Mouse (Mus musculus): ENCODE results near the gene Zan. TPM values are rescaled to one million over a fixed set of nuclear protein-coding genes. Genes with fewer than 3 reads are reported as not detected.

Zan gene
- polyA plus RNA-seq, 1 experiment: 0.02 TPM

DNA sequence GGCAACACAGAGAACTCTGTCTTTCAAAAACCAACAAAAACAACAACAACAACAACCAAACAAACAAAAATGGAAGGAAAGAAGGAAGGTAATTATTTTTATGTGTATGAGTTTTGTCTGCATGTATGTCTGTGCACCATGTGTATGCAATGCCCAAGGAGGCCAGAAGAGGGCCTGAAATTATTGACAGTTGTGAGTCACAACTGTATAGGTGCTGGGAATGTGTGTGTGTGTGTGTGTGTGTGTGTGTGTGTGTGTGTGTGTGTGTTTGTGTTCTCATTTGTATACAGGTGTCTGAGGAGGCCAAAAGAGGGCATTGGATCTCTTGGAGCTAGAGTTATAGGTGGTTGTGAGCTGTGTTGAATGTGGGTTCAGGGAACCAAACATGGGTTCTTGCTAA lies 133.0 kb downstream of the Zan start:
- no peak for TF ChIP-seq POLR2A (IDR thresholded peaks at IDR 0.05; ENCODE audit: low read depth, low read length)
- no peak for TF ChIP-seq CTCF (IDR thresholded peaks at IDR 0.05; ENCODE audit: extremely low read depth, insufficient read depth, insufficient read length, insufficient replicate concordance)
- no peaks in the 10 kb centered on the region for H3K27me3 ChIP-seq (ENCODE audit: control insufficient read depth, insufficient read depth, low read length)

DNA sequence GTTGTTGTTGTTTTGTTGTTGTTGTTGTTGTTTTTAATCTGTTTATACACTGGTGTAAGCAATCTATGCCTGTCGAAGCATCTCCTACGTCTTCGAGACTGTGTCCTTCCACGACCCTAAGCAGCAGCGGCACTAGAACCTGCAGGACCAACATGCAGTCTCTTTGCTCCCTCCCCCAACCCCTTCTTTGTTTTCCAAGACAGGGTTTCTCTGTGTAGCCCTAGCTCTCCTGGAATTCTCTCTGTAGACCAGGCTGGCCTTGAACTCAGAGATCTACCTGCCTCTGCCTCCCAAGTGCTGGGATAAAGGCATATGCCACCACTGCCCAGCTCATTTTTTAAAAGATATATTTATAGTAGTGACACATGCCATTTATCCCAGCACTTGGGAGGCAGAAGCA lies 133.5 kb downstream of the Zan start:
- no peak overlapping the region for H3K4me3 ChIP-seq (ENCODE audit: extremely low read depth, insufficient read depth, insufficient read length)
- 92% methylated on average over 5 of the region's 5 CpGs for WGBS
- H3K4me1 ChIP-seq (ENCODE audit: control insufficient read depth, insufficient read depth, insufficient read length): peaks cover 13% of the 10 kb centered on the region; the same call in 1 of the 2 replicates
- DNase-seq (ENCODE audit: low read depth in 1 of 2, low spot score in 2 of 2): no peak
- no peaks in the 10 kb centered on the region for H3K27me3 ChIP-seq (ENCODE audit: control insufficient read depth, insufficient read depth, low read length)
- H3K36me3 ChIP-seq (ENCODE audit: control insufficient read depth, insufficient read depth, low read length): no peaks in the 10 kb centered on the region
- no peak overlapping the region for H3K27ac ChIP-seq (ENCODE audit: insufficient read depth, low read length)
- no peak for TF ChIP-seq POLR2A (IDR thresholded peaks at IDR 0.05; ENCODE audit: low read depth, low read length)
- no peak for TF ChIP-seq CTCF (IDR thresholded peaks at IDR 0.05; ENCODE audit: extremely low read depth, insufficient read depth, insufficient read length, insufficient replicate concordance)

More for the DNA sequence above, 133.0 kb downstream of the Zan start:
- Histone ChIP-seq H3K4me3 (ENCODE audit: extremely low read depth, insufficient read depth, insufficient read length) (no peak overlapping the region), H3K4me1 (ENCODE audit: control insufficient read depth, insufficient read depth, insufficient read length) (peaks cover 9% of the 10 kb centered on the region; the same call in 1 of the 2 replicates), H3K36me3 (ENCODE audit: control insufficient read depth, insufficient read depth, low read length) (no peaks in the 10 kb centered on the region), H3K27ac (ENCODE audit: insufficient read depth, low read length) (no peak overlapping the region)
- no peak for DNase-seq (ENCODE audit: low read depth in 1 of 2, low spot score in 2 of 2)

DNA sequence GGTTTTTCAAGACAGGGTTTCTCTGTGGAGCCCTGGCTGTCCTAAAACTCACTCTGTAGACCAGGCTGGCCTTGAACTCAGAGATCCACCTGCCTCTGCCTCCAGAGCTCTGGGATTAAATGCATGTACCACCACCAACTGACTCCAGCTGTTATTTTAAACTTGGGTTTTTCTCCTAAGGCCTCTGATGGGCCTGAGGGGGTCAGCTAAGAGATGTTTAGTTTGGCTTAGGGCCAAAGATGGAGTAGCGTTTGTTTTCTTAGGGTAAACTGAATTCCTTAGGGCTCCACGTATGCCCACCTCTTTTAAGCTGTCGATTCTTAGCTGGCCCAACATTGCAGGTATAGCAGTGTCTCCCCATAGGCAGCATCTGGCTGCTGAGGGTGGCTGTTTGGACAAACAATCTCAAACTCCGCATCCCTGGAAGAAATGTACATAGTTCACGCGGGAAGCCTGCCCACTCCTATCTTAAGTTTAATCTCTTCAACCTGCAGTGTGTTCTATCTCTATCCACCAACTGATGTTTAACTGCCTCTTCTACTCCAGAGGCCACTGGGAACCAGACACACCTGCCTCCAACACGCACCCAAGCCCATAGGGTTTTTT lies 134.4 kb downstream of the Zan start:
- no peak for DNase-seq (ENCODE audit: low read depth in 1 of 2, low spot score in 2 of 2)
- Histone ChIP-seq H3K4me3 (ENCODE audit: extremely low read depth, insufficient read depth, insufficient read length) (no peak overlapping the region), H3K36me3 (ENCODE audit: control insufficient read depth, insufficient read depth, low read length) (no peaks in the 10 kb centered on the region), H3K4me1 (ENCODE audit: control insufficient read depth, insufficient read depth, insufficient read length) (peaks cover 13% of the 10 kb centered on the region; the same call in 1 of the 2 replicates), H3K27me3 (ENCODE audit: control insufficient read depth, insufficient read depth, low read length) (no peaks in the 10 kb centered on the region), H3K27ac (ENCODE audit: insufficient read depth, low read length) (no peak overlapping the region)
- WGBS: 73% methylated on average over 7 of the region's 7 CpGs
- no peak for TF ChIP-seq CTCF (IDR thresholded peaks at IDR 0.05; ENCODE audit: extremely low read depth, insufficient read depth, insufficient read length, insufficient replicate concordance)
- TF ChIP-seq POLR2A (IDR thresholded peaks at IDR 0.05; ENCODE audit: low read depth, low read length): no peak

DNA sequence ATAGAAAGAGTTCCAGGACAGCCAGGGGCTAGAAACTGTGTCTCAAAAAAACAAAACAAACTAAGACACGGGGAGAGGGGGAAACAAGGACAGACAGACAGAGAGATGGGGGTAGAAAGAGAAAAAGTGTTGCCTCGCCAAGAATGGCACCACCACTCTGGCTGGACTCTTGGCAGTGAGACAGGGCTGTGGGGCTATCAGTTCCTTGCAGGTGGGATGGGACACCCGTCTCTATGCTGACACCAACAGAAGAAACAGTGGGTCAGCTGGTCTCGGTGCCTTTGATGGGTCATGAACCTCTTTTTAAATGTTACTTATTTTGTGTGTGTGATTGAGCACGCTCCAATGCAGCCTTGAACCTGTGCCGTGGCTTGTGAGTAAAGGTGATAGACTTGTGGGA lies 136.6 kb downstream of the Zan start:
- no peaks in the 10 kb centered on the region for H3K27me3 ChIP-seq (ENCODE audit: control insufficient read depth, insufficient read depth, low read length)

DNA sequence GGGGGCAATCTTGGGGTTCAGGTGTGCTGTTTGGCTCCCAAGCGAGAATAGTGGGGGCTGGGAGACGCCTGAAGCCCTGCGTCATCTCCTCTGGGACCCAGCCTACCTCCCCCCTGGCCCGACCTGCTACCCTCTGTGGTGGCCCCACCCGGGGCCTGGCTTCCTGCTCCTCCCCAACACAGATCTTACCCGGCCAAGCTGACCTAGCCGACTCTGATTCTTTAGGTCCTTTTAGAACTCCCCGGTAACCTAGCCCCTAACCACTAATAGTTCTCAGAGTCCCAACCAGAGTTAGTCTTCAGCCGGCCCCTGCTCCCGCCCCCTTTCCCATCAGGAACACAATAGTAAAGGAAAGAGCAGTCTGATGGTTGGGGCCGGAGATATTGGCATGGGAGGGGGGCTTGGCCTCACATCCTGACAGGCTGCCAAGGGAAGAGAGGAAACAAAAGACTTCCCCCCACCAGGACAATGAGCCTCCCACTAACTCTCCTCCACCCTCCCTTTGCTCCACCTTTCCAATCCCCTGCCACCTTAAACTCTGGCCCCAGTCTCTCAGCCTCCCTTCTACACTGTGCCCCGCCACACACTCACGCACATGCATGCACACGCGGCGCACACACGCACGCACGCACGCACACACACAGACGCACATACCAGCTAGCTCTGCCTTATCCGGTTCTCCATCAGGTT lies 137.4 kb downstream of the Zan start:
- 40% methylated on average over 22 of the region's 22 CpGs for WGBS
- Histone ChIP-seq H3K27me3 (ENCODE audit: control insufficient read depth, insufficient read depth, low read length) (no peaks in the 10 kb centered on the region), H3K4me3 (ENCODE audit: extremely low read depth, insufficient read depth, insufficient read length) (peak overlapping the region; percentile 2; the same call in 1 of the 2 replicates), H3K36me3 (ENCODE audit: control insufficient read depth, insufficient read depth, low read length) (no peaks in the 10 kb centered on the region), H3K27ac (ENCODE audit: insufficient read depth, low read length) (peak overlapping the region; percentile 18; the same call in 1 of the 2 replicates), H3K4me1 (ENCODE audit: control insufficient read depth, insufficient read depth, insufficient read length) (peaks cover 12% of the 10 kb centered on the region; the same call in 1 of the 2 replicates)
- TF ChIP-seq POLR2A (IDR thresholded peaks at IDR 0.05; ENCODE audit: low read depth, low read length): no peak
- no peak for TF ChIP-seq CTCF (IDR thresholded peaks at IDR 0.05; ENCODE audit: extremely low read depth, insufficient read depth, insufficient read length, insufficient replicate concordance)
- DNase-seq (ENCODE audit: low read depth in 1 of 2, low spot score in 2 of 2): no peak

More for the DNA sequence above, 136.6 kb downstream of the Zan start:
- Histone ChIP-seq H3K4me1 (ENCODE audit: control insufficient read depth, insufficient read depth, insufficient read length) (peaks cover 12% of the 10 kb centered on the region; the same call in 1 of the 2 replicates), H3K4me3 (ENCODE audit: extremely low read depth, insufficient read depth, insufficient read length) (no peak overlapping the region), H3K36me3 (ENCODE audit: control insufficient read depth, insufficient read depth, low read length) (no peaks in the 10 kb centered on the region), H3K27ac (ENCODE audit: insufficient read depth, low read length) (no peak overlapping the region)
- TF ChIP-seq CTCF (IDR thresholded peaks at IDR 0.05; ENCODE audit: extremely low read depth, insufficient read depth, insufficient read length, insufficient replicate concordance) (no peak), POLR2A (IDR thresholded peaks at IDR 0.05; ENCODE audit: low read depth, low read length) (no peak)
- no peak for DNase-seq (ENCODE audit: low read depth in 1 of 2, low spot score in 2 of 2)
- 83% methylated on average over 6 of the region's 6 CpGs for WGBS

DNA sequence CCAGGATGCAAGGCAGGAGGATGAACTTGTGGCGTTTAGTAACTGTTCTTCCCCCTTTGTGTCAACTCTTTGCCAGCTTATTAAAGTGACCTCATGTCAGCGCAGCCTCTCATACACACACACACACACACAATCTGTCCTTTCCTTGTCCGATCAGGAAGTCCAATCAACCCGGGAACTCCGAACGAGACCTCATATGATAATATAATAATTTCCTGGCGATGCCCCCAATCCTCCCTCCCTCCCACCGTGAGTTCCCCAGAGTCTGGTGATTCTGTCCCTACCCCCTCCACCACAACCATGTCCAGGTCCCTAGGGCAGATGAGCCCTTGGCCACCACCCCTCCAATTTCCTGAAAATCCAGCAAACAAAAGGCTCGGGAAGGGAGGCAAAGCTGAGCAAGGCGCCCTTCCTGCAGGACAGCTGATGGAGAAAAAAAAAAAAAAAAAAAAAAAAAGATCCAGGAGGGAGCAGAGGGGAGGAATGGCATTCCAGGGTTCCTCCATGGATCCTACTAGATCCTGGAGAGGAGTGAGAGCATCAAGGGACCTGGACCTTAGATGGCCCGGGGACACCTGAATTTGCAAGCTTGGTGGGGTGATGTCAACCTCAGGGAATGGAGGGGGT lies 138.1 kb downstream of the Zan start:
- Histone ChIP-seq H3K4me1 (ENCODE audit: control insufficient read depth, insufficient read depth, insufficient read length) (peaks cover 12% of the 10 kb centered on the region; the same call in 1 of the 2 replicates), H3K27ac (ENCODE audit: insufficient read depth, low read length) (peak overlapping the region; percentile 54), H3K27me3 (ENCODE audit: control insufficient read depth, insufficient read depth, low read length) (no peaks in the 10 kb centered on the region), H3K4me3 (ENCODE audit: extremely low read depth, insufficient read depth, insufficient read length) (peak overlapping the region; percentile 58), H3K36me3 (ENCODE audit: control insufficient read depth, insufficient read depth, low read length) (no peaks in the 10 kb centered on the region)
- no peak for TF ChIP-seq CTCF (IDR thresholded peaks at IDR 0.05; ENCODE audit: extremely low read depth, insufficient read depth, insufficient read length, insufficient replicate concordance)
- TF ChIP-seq POLR2A (IDR thresholded peaks at IDR 0.05; ENCODE audit: low read depth, low read length): no peak
- no peak for DNase-seq (ENCODE audit: low read depth in 1 of 2, low spot score in 2 of 2)
- WGBS: under 1% methylated on average over 11 of the region's 11 CpGs

Data from spleen, adult 2 months (tissue).